9 mouse cellular contexts compared by ENCODE assay signal in genomic region chr2:27421293-27422068, GRCm38 (mm10). TPM values are rescaled to one million over a fixed set of nuclear protein-coding genes. Genes with fewer than 3 reads are reported as not detected.
DNase-seq lines count a peak whose midpoint lies in the region; ATAC-seq and TF ChIP-seq lines count a peak whose summit lies in the region.
"Had no signal": no experiment of that assay in that cellular context is flagged by ENCODE, and none has a peak within 500 bp of the region (broad histone marks: within the 10 kb centered on the region; RNA-seq: fewer than 3 reads in every experiment).

No protein-coding gene starts in this region.

- intact Hi-C loops in left cerebral cortex, adult 2 months (cut with DNase I) = no loop called here

- H3K4me1 ChIP-seq in forebrain, postnatal 0 days (ENCODE audit: insufficient read depth) = peaks cover 26% of the 10 kb centered on the region

- no peaks in the 10 kb centered on the region for H3K36me3 ChIP-seq in forebrain, postnatal 0 days (ENCODE audit: insufficient read depth)
- H3K36me3 ChIP-seq: lung, embryonic 15.5 days had no signal

- no peak overlapping the region for H3K4me3 ChIP-seq in forebrain, postnatal 0 days (ENCODE audit: low read depth, low read length)
- no peak overlapping the region for H3K4me3 ChIP-seq in left cerebral cortex, adult 2 months
- H3K4me3 ChIP-seq: lung, embryonic 15.5 days had no signal

- no peaks in the 10 kb centered on the region for H3K27me3 ChIP-seq in forebrain, postnatal 0 days (ENCODE audit: insufficient read depth, low read length)
- H3K27me3 ChIP-seq: lung, embryonic 15.5 days had no signal

- TF ChIP-seq CTCF in forebrain, postnatal 0 days (IDR thresholded peaks at IDR 0.05; ENCODE audit: low read depth) = no peak
- no peak for TF ChIP-seq CTCF in left cerebral cortex, adult 2 months (IDR thresholded peaks at IDR 0.05)

- peak overlapping the region; percentile 8 for H3K4me2 ChIP-seq in forebrain, postnatal 0 days (ENCODE audit: low read depth)
- H3K4me2 ChIP-seq: lung, embryonic 15.5 days had no signal

- ATAC-seq in forebrain, postnatal 0 days = peak; percentile 49
- no peak for ATAC-seq in CD4-positive, CD25-positive, alpha-beta regulatory T cell, adult 4 months

- H3K27ac ChIP-seq in forebrain, postnatal 0 days (ENCODE audit: low read depth, low read length) = peak overlapping the region; percentile 70; the same call in 1 of the 2 replicates
- no peak overlapping the region for H3K27ac ChIP-seq in left cerebral cortex, adult 2 months
- H3K27ac ChIP-seq: lung, embryonic 15.5 days had no signal

- H3K9me3 ChIP-seq in forebrain, postnatal 0 days (ENCODE audit: low read length) = no peaks in the 10 kb centered on the region
- H3K9me3 ChIP-seq: lung, embryonic 15.5 days had no signal

- 29% methylated on average over 20 of the region's 20 CpGs for WGBS in forebrain, postnatal 0 days

- DNase-seq in adrenal gland, adult (ENCODE audit: inconsistent age in 2 of 2, low spot score in 1 of 2) = peak; percentile 75 to 82
- no peak for DNase-seq in adrenal gland, adult 8-10 months
- peak; percentile 22 for DNase-seq in 3134 (ENCODE audit: extremely low read depth, insufficient read length, low spot score)
- DNase-seq in forebrain, postnatal 0 days = peak; percentile 85
- DNase-seq in left cerebral cortex, adult 2 months (ENCODE audit: extremely low spot score in 1 of 2, low spot score in 2 of 2) = peak; percentile 42 to 50
- DNase-seq in right cerebral cortex, postnatal 14 days = peak; percentile 44
- no peak for DNase-seq in B cell, adult 2 months

- H3K9ac ChIP-seq in forebrain, postnatal 0 days = 0 out of 2 replicates have a peak overlapping the region, but pooled peaks have one; percentile 7
- H3K9ac ChIP-seq: lung, embryonic 15.5 days had no signal

RNA-seq across cellular contexts. Expression of gene Vav2, which starts 5.4 kb away (rescaled TPM):
- total RNA-seq in adrenal gland, adult 8-10 months (2022) = 10 to 100 TPM; 23.4 to 55.4 (median 39.0) TPM
- total RNA-seq in forebrain, postnatal 0 days (2014; rRNA removed) = 39.3 and 39.6 TPM in 2 replicates
- 4.9 and 7.1 TPM in 2 replicates for polyA plus RNA-seq in forebrain, postnatal 0 days (2015; fragmentation: Nextera tagmentation; extraction: Ambion mirVana)
- 10 to 100 TPM; 10.2 to 10.5 TPM for total RNA-seq in left cerebral cortex, adult 2 months (2021)
- 1 to 10 TPM; 9.9 to 10.0 TPM for polyA plus RNA-seq in CD4-positive, CD25-positive, alpha-beta regulatory T cell, adult 4 months (2017; shearing (Covaris generic))

RNA-seq across cellular contexts. Expression of gene Brd3os, which starts 20.6 kb away (rescaled TPM):
- total RNA-seq in adrenal gland, adult 8-10 months (2022) = 10 to 100 TPM in 3 of 4 experiments, 1 to 10 TPM in 1; 9.3 to 21.5 (median 15.3) TPM
- 30.9 and 33.9 TPM in 2 replicates for total RNA-seq in forebrain, postnatal 0 days (2014; rRNA removed)
- polyA plus RNA-seq in forebrain, postnatal 0 days (2015; fragmentation: Nextera tagmentation; extraction: Ambion mirVana) = 43.7 and 44.1 TPM in 2 replicates
- 10 to 100 TPM; 26.7 to 27.6 TPM for total RNA-seq in left cerebral cortex, adult 2 months (2021)
- under 1 TPM in 1 of 2 experiments, not detected in 1; 0.52 TPM for polyA plus RNA-seq in CD4-positive, CD25-positive, alpha-beta regulatory T cell, adult 4 months (2017; shearing (Covaris generic))

Comparison
In these comparisons a context has a peak if more than half of its experiments do, and no peak if none do; other contexts are left out.
1. DNase-seq: peak in adrenal gland, adult (2 of 2), 3134 (single experiment), forebrain, postnatal 0 days (single experiment), left cerebral cortex, adult 2 months (2 of 2) and right cerebral cortex, postnatal 14 days (single experiment); none in adrenal gland, adult 8-10 months (single experiment) and B cell, adult 2 months (0 of 2).